Mouse (Mus musculus) cerebellum, adult 8-10 months (tissue): ENCODE results near the gene Vip.

Source experiments
- DNase-seq: peaks from one replicate; pipeline ENCODE4 v3.0.0; 2022

Vip gene

GRCm38 (mm10) chr10:5639112-5639511 lies at the start of gene Vip:
Gene Vip, plus strand, starts transcription at chr10:5639218.
- no peak for DNase-seq

- DNase-seq = no peak
These were observed 48.0 kb upstream of the Vip start for GRCm38 (mm10) chr10:5591061-5591460.

- no peak for DNase-seq
These were observed 47.0 kb upstream of the Vip start for GRCm38 (mm10) chr10:5591996-5592395.

GRCm38 (mm10) chr10:5593464-5593863 lies 45.6 kb upstream of the Vip start, which contains the start of gene Myct1:
Gene Myct1, plus strand, starts transcription at chr10:5593775.
- no peak for DNase-seq

- DNase-seq = no peak
These were observed 44.6 kb upstream of the Vip start for GRCm38 (mm10) chr10:5594457-5594856.

GRCm38 (mm10) chr10:5596559-5596958 lies 42.5 kb upstream of the Vip start:
- no peak for DNase-seq

- peak; percentile 76 for DNase-seq
These were observed 38.9 kb upstream of the Vip start for GRCm38 (mm10) chr10:5600123-5600522.

GRCm38 (mm10) chr10:5603512-5603911 lies 35.5 kb upstream of the Vip start:
- no peak for DNase-seq

- DNase-seq = no peak
These were observed 34.6 kb upstream of the Vip start for GRCm38 (mm10) chr10:5604371-5604770.

GRCm38 (mm10) chr10:5608874-5609273 lies 30.1 kb upstream of the Vip start:
- DNase-seq = no peak

GRCm38 (mm10) chr10:5615186-5616040 lies 23.6 kb upstream of the Vip start:
- DNase-seq = no peak

- DNase-seq = no peak
These were observed 12.8 kb upstream of the Vip start for GRCm38 (mm10) chr10:5626268-5626667.

- DNase-seq = peak; percentile 32
These were observed 5.3 kb upstream of the Vip start for GRCm38 (mm10) chr10:5633672-5634200.

- DNase-seq = peak; percentile 44
These were observed 4.7 kb upstream of the Vip start for GRCm38 (mm10) chr10:5634336-5634735.

GRCm38 (mm10) chr10:5637322-5637721 lies 1.7 kb upstream of the Vip start:
- no peak for DNase-seq

GRCm38 (mm10) chr10:5681275-5681674 lies 42.3 kb downstream of the Vip start:
- no peak for DNase-seq

GRCm38 (mm10) chr10:5685608-5686007 lies 46.6 kb downstream of the Vip start:
- no peak for DNase-seq

- DNase-seq = no peak
These were observed 55.3 kb downstream of the Vip start for GRCm38 (mm10) chr10:5694351-5694750.
